Comparison of ENCODE assay signal across 24 mouse cellular contexts in genomic region chr14:45275816-45276215, GRCm38 (mm10).
"Had no signal": no experiment of that assay in that cellular context is flagged by ENCODE, and none has a peak within 500 bp of the region (broad histone marks: within the 10 kb centered on the region; RNA-seq: fewer than 3 reads in every experiment).

No protein-coding gene starts in this region.

- H3K27me3 ChIP-seq: heart, embryonic 12.5 days; hindbrain, embryonic 12.5 days; intestine, embryonic 15.5 days; limb, embryonic 13.5 days; limb, embryonic 15.5 days; liver, embryonic 12.5 days had no signal

- H3K4me3 ChIP-seq: heart, adult 2 months; heart, embryonic 12.5 days; hindbrain, embryonic 10.5 days; hindbrain, embryonic 12.5 days; intestine, embryonic 15.5 days; layer of hippocampus, adult 2 months; limb, embryonic 13.5 days; limb, embryonic 15.5 days; liver, embryonic 12.5 days had no signal

- H3K27ac ChIP-seq: heart, adult 2 months; hindbrain, embryonic 10.5 days; hindbrain, embryonic 12.5 days; hindbrain, embryonic 14.5 days; intestine, embryonic 15.5 days; layer of hippocampus, adult 2 months; limb, embryonic 13.5 days; limb, embryonic 15.5 days; liver, embryonic 12.5 days had no signal

- H3K36me3 ChIP-seq: intestine, embryonic 15.5 days; limb, embryonic 15.5 days; liver, embryonic 12.5 days had no signal

- H3K4me2 ChIP-seq: heart, embryonic 12.5 days; hindbrain, embryonic 12.5 days; hindbrain, embryonic 14.5 days; intestine, embryonic 15.5 days; limb, embryonic 13.5 days; limb, embryonic 15.5 days; liver, embryonic 12.5 days had no signal

- H3K9me3 ChIP-seq: heart, embryonic 12.5 days; hindbrain, embryonic 10.5 days; hindbrain, embryonic 12.5 days; intestine, embryonic 15.5 days; limb, embryonic 13.5 days; limb, embryonic 15.5 days; liver, embryonic 12.5 days had no signal

- DNase-seq: gastrocnemius, postnatal 25 days; heart, adult 11 months; heart, adult 2 months; heart, postnatal 10 days; heart, postnatal 4 days; kidney, adult 18-20 months; kidney, adult 8-10 months; kidney, postnatal 10 days; kidney, postnatal 25 days; kidney, postnatal 4 days; layer of hippocampus, postnatal 36 days; left cerebral cortex, postnatal 4 days had no signal

- ATAC-seq: hindbrain, embryonic 16.5 days; inflammation-experienced regulatory T-cells, adult 6 months; intestine, embryonic 15.5 days; intestine, postnatal 0 days; liver, embryonic 12.5 days had no signal

- H3K9ac ChIP-seq: heart, embryonic 12.5 days; hindbrain, embryonic 12.5 days; hindbrain, embryonic 14.5 days; intestine, embryonic 15.5 days; limb, embryonic 13.5 days; limb, embryonic 15.5 days; liver, embryonic 12.5 days had no signal

- H3K4me1 ChIP-seq: heart, embryonic 12.5 days; hindbrain, embryonic 10.5 days; hindbrain, embryonic 12.5 days; intestine, embryonic 15.5 days; limb, embryonic 13.5 days; limb, embryonic 15.5 days; liver, embryonic 12.5 days had no signal
